Mouse (Mus musculus): ENCODE results near the gene Hacl1. TPM values are rescaled to one million over a fixed set of nuclear protein-coding genes. Genes with fewer than 3 reads are reported as not detected.

The Hacl1 gene
- total RNA-seq, 1 experiment from 2014 or later = 31.8 TPM

GRCm38 (mm10) chr14:31557273-31557672, 83.8 kb downstream of the Hacl1 start:
- ATAC-seq (replicated peaks; ENCODE audit: insufficient number of reproducible peaks, low FRiP score, low TSS enrichment, poor library complexity, severe bottlenecking) = no peak

- ATAC-seq (replicated peaks; ENCODE audit: insufficient number of reproducible peaks, low FRiP score, low TSS enrichment, poor library complexity, severe bottlenecking) = no peak
Measured at GRCm38 (mm10) chr14:31556526-31557260, 84.4 kb downstream of the Hacl1 start.

DNA sequence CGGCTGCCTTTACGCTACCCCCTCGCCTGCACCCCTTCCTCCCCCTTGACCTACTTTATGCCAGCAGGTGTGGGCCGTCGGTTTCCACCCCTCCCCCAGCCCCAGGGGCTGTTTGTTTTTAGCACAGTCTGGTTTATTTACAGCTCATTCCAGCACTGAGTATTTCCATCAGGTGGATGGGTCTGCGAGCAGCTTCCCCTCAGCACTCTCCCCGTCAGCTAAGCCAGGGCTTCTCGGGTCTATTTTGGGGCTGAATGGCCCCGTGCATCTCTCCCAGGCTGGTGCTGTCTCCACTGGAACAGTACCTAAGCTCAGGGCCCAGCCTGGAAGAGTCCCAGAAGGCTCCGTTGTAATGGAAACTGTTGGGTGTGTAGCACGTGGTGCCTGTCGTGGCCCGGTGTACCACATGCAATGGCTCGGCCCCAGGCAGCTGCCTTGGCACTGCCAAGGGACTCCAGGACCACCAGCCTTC, 85.1 kb downstream of the Hacl1 start:
- no peak for ATAC-seq (replicated peaks; ENCODE audit: insufficient number of reproducible peaks, low FRiP score, low TSS enrichment, poor library complexity, severe bottlenecking)

- no peak for ATAC-seq (replicated peaks; ENCODE audit: insufficient number of reproducible peaks, low FRiP score, low TSS enrichment, poor library complexity, severe bottlenecking)
Measured at GRCm38 (mm10) chr14:31555021-31555420, 86.1 kb downstream of the Hacl1 start.

Other genes with a start within 250 kb of the Hacl1 start
- gene Sh3bp5, start 205.2 kb downstream of the Hacl1 start, total RNA-seq (2017) = 37.1 to 51.1 TPM (median 40.7 TPM) in 3 replicates
- 29.3 to 40.9 TPM (median 37.0 TPM) in 3 replicates for gene Eaf1, start 146.9 kb downstream of the Hacl1 start, total RNA-seq (2017)
- 46.2 to 75.1 TPM (median 57.2 TPM) in 3 replicates for gene Mettl6, start 146.2 kb downstream of the Hacl1 start, total RNA-seq (2017)
- 0.19 to 1.0 TPM in 2 of 3 replicates, not detected in the other for gene Colq, start 49.9 kb downstream of the Hacl1 start, total RNA-seq (2017)
- not detected in 3 replicates for gene Gm49387, start 408 bp downstream of the Hacl1 start, total RNA-seq (2017)
- 2.1 to 9.9 TPM (median 9.9 TPM) in 3 replicates for gene Btd, start 258 bp downstream of the Hacl1 start, total RNA-seq (2017)
- 6.5 to 17.1 TPM (median 9.9 TPM) in 3 replicates for gene Ankrd28, start 189.4 kb upstream of the Hacl1 start, total RNA-seq (2017)